Mouse (Mus musculus) c-Kit-negative CD71-positive TER-119-positive erythroid progenitor cells, embryonic 14.5 days (primary cell): ENCODE results near the gene Eps8.

Experiments
- DNase-seq: peaks from one replicate; pipeline ENCODE4 v3.0.0-alpha.2; 2013; ENCODE audit warnings: low read depth, low spot score

Eps8 gene

DNA sequence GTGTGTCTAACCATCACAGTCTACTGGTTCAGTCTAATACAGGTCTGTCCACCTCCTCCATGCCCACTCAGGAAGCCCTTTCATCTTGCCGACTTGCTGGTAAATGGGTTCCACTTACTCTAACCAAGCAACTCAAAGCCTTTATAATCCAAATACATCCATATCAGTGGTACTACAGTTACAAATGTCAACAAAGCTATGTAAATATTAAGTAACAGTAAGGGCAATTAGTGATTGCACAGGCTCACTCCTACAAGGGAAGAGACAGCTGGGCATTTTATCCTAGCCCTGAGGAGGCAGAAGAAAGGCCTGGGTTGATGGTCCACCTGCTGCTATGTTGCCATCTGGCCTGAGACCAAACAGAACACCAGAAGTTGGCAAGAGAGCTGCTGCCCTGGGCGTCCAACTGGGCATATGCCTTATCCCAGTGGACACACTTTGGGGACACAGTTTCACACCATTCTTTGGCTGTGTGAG is 42.6 kb downstream of the Eps8 start:
- DNase-seq = no peak

- DNase-seq = no peak
These were observed 46.3 kb downstream of the Eps8 start for GRCm38 (mm10) chr6:137608160-137608930.

DNA sequence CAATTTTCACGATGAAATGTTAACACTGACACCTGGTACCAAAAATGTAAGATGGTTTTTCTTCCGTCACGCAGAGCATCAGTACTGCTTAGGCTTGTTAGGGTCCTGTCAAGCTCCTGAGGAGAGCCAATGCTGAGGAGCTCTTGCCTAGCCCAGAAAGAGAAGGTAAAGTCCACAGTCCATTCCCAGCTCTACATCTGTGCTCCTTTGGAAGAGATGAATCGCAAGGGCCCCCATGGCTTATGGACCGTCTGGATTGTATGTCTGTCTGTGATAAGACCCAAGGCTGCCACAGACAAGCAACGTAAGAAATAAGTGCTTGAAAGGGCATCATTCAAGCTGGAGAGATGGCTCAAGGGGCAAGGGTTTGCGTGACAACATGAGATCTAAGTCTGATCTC is 48.1 kb downstream of the Eps8 start:
- DNase-seq = no peak

DNA sequence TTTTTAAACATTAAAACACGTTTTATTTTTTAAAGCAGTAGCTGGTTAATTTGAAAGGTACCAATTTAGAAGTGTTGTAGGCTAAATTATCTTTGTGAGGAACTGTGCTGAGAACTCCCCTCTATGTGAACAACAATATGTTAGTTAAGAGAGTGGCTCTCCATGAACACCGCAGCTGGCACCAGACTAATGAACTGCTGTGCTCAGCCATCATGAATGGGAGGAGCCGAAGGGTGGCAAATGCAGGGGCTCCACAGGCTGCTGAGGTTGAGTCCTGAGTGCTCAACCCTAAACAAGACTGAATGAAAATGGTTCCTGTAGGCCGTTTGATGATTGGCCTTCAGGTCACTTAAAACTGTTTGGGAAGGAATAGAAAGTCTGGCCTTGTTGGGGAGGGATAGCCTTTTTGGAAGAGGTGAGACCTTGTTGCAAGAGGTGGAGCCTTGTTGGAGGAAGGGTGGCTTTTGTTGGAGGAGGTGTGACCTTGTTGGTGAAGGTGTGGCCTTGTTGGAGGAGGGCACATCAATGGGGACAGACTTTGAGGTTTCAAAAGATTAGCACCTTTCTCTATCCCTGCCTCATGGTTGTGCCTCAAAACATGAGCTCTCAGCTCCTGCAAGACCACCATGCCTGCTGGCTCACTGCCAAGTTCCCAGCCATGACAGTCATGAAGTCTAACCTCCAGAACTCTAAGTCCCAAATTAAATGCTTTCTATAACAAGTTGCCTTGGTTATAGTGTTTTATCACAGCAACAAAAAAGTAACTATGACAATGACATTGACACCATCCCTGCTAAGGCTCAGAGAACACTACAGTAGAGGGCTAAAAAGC is 50.0 kb downstream of the Eps8 start:
- no peak for DNase-seq

DNA sequence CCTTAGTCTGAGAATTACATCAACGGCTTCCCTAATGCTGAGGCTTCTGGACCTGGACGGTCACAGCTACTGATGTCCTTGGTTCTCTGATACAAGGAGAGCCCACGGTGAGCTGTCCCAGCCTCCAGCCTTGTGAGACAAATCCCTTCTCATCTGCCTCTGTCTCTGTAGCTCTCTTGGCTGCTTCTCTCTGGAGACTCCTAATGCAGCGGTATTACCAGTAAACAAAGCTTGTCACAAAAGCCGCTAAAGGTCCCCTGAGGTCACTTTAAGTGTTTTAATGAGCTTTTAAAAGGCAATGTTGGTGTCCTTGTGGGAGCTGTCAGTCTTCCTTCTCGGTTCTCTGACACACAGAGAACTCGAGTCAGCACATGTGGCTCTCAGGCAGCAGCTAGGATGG is 56.4 kb downstream of the Eps8 start:
- no peak for DNase-seq

DNA sequence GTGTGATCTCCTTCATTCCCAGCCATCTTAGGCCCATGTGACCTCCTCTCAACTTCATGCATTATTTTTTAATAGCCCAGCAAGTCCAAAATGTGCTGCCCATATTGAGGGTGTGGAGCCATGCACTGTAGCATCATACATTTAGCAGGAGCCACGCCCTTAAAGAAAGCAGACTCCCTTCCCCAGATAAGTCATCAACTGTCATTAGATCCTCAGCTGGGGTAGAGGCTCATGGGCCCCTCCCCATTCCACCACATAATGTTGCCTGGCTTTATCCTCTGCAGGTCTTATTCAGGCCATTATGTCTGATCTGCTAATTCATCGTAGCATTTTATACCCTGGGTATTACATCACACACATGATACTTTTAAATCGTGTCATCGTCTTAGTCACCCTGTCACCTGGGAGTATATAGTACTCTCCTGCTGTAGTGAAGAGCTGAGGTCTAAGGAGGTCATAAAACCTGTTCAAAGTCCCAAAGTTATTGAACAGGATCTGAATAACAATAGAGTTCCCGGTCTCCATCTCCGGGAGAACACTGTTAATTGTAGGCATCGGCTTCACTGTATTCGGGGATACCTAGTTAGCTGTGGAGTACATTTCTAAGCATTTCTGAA is 57.1 kb downstream of the Eps8 start:
- DNase-seq = no peak

GRCm38 (mm10) chr6:137592582-137592981 is 62.1 kb downstream of the Eps8 start:
- no peak for DNase-seq

DNA sequence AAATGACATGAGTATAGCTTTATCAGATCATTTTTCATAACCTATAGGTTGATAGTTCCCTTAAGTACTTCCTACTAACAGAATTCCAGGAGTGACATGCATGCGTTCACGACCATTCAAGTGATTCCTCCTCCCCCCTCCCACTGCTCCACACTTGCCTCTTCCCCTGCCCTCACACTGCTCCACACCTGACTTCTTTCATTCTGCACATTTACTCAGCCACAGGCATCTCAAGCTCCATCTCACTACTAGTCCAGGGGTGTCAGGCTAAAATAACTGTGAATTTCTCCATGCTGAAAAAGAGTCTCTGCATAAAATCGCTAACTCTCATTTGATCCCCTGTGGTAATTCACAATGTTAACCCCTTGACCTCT is 65.4 kb downstream of the Eps8 start:
- DNase-seq = no peak

GRCm38 (mm10) chr6:137588481-137589244 is 66.0 kb downstream of the Eps8 start:
- DNase-seq = no peak

DNA sequence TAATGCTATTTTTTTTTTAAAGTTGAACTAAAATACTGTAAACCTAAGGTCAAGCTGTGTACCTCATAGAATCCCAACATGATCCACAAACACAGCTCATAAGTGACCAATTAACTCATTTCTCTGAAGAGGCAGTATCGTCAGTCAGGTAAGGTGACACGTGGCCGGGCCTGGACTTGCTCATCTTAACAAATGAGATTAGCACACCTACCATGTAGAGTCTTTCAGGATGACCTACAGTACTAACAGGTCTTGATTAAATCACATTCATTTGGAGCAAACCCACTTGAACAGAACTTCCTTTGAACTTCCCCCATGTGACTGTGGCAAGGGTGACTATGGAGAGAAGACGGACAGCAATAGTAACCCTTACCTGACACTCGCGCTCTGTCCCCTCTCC is 66.8 kb downstream of the Eps8 start:
- DNase-seq = no peak

- DNase-seq = no peak
These were observed 69.4 kb downstream of the Eps8 start for GRCm38 (mm10) chr6:137585229-137585628.

DNA sequence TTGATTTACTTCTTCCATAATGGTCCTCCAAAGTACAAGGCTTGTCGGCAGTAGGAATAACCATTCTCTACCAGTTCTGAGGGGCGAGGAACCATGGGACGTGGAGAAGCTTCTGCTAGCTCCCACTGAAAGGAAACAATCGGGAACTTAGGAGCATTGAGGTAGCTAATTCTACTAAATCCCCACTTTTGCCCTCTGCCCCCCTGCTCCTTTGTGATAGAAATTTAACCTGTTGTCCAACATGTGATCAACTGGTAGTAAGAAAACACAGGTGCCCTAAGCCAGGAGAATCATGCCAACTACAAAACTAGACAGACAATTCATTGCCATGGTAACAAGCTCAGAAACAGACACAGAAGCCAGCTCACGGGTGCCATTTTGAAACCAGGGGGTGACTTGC is 71.6 kb downstream of the Eps8 start:
- no peak for DNase-seq

DNA sequence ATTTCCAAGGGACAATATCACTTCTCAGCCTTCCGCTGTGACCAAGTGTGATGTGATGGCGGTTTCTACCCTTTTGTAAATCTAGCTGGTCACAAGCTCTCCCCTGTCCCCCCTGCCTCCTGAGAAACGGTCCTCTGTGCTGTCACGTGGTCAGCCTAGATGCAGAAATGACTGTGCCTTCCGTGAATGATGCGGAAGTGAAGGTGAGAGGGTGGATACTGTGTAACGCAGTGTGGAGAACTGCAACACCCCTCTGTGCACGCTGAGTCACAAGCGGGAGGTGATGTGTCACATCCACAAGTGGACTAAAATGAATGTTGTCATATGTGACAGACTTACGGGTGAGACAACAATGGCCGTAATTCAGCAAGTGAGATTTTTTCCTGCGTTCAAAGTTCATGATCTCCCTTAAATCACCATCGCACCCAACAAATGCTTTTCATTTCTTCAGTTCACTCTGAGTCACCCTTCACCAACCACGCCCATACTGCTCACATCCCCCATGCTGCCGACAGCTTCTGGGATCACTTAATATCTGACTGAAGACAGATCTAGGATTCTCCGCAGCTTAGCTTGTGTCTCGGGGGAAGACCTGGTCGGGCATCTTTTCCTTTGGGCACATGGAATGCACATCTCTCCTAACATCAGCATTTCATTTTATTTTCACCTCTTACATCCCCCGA is 72.3 kb downstream of the Eps8 start:
- no peak for DNase-seq

DNA sequence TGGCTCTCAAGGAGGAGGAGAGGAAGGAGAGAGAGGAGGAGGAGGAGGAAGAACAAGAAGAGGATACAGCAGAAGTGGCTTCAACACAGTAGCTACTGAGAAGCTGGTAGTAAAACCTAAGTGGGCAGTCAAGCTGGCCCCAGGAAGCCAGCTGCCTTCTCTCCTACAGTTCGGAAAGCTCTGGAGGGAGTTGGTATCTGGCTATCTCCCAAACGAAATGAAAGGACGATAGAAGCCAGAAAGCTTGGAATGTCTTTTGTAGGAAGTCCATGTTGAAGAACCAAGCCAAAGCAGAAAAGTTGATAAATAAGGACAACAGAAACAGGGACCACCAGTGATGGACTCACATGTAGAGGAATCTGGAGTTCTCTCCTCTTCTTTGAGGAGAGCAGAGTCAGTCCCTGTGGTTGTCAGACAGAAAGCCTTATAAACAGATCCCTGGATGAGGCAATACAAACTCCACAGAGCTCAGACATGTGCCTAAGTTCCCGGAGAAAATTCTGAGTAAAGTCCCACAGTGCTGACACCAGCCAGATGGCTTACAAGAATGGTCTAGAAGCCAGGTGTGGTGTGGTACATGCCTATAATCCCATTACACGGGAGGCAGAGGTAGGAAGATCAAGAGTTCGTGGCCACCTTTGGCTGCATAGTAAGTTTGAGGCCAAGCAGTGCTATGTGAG is 73.2 kb downstream of the Eps8 start:
- DNase-seq = no peak

DNA sequence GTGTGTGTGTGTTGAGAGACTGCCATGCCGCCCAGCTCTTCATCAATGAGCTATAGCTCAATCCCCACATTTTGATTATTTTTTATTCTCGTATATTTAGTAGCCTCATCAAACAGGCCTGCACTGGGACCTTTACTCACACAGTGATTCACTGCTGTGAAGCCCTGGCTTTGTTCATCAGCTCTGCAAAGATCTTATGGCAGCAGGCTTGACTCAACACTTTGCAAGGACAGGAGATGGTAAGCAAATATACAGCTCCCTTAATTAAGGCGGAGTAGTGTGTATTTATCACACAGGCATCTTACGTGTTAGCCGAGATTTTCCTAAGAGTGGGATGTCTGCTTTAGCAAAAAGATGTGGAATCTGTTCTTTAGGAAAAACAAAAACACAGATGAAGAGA is 74.2 kb downstream of the Eps8 start:
- DNase-seq = no peak

DNA sequence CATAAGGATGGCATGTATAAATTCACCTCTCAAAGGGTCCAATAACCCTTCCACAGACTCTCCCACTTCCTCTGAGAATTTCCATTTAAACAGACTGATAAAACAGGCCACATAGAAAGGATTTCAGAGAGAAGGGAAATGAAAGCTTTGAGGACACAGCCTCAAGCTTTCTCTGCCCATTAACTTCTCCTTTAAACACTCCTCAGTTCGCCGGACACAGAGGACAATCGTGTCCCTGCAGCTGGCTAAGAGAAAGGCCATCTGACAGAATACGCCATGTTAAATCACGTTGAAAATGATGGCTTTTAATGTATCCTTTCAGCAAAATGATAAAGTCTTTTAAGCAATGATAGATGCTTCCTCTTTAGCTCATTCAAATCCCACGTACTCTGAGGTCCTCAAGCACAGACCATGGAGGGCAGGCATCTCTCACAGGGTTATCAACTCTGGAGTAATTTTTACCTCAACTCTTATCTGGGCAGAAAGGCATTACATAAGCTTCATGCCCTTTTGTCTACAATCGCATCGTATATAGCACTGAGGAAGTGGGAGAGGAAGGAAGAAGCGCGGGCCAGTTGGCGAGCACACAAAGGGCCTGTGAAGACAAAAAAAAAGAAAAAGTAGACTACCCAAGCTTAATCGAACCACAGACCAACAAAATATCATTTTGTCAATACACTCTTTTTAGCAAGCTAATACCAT is 77.9 kb downstream of the Eps8 start:
- DNase-seq = no peak

GRCm38 (mm10) chr6:137576091-137576490 is 78.6 kb downstream of the Eps8 start:
- DNase-seq = no peak

- DNase-seq = no peak
These were observed 80.8 kb downstream of the Eps8 start for GRCm38 (mm10) chr6:137573897-137574296.

- no peak for DNase-seq
These were observed 84.0 kb downstream of the Eps8 start for GRCm38 (mm10) chr6:137570718-137571131.

DNA sequence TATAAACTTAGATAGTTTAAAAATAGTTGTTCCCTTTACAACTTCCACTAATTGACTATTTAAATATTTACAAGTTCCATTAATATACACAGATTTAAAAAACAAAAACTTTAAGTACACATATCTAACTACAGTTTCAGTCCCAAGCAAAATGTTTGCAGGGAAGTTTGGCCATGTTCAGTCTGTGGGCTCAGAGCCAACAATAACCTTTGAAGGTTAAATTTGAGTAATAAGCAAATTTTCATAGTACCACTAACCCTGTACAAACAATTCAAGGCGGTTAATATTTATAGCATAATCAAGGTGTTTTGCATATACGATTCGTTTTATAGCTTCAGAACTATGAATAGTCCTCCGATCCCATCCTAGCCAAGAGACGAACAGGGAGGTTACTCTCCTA is 84.7 kb downstream of the Eps8 start:
- DNase-seq = no peak
